Mouse (Mus musculus) ES-CJ7 (cell line): ENCODE data around the gene Ankrd36.

Source experiments
- DNase-seq: peaks from one replicate; pipeline ENCODE4 v3.0.0; 2011; ENCODE audit warnings: low read depth, low spot score

Gene Ankrd36

DNA sequence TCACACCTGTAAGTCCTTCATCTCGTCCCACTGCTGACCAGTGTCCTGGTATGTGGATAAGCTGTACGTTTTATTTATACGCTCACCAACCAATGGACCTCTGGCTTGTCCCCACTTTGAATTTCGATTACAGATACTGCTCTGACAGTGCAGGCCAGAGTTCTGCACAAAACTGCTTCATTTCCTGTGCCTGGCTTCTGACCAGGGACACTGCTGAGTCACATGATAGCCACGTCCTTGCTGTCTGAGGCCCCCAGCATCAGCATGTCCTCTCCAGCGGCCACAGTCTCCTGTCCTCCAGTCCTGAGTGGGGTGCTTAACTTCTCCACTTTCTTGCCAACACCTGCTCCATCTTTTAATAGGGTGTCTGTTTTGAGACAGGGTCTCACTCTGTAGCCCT lies 113.1 kb downstream of the Ankrd36 start:
- no peak for DNase-seq

GRCm38 (mm10) chr11:5684283-5684682 lies 114.8 kb downstream of the Ankrd36 start:
- DNase-seq, result no peak

- DNase-seq, result peak; percentile 75
These were observed 122.3 kb downstream of the Ankrd36 start for GRCm38 (mm10) chr11:5691775-5692174.

- peak; percentile 3 for DNase-seq
These were observed 131.3 kb downstream of the Ankrd36 start for GRCm38 (mm10) chr11:5700808-5701207.

GRCm38 (mm10) chr11:5701300-5701699 lies 131.8 kb downstream of the Ankrd36 start:
- no peak for DNase-seq

DNA sequence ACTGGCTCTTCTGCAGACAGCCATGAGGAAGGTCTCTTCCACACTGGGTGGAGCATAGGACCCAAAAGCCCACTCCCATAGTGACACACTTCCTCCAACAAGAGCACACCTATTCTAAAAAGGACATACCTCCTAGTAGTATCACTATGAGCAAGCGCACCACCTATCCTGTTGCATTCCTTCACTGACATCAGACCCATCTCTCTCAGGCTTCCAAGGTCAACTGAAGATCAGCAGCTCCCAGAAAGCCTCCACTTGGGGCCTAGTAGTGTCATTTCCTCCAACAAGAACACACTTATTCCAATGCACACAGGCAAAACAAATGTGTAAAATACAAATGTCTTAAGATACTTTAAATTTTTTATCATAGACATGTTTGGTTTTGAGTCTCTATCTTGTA lies 132.3 kb downstream of the Ankrd36 start:
- peak; percentile 56 for DNase-seq

DNA sequence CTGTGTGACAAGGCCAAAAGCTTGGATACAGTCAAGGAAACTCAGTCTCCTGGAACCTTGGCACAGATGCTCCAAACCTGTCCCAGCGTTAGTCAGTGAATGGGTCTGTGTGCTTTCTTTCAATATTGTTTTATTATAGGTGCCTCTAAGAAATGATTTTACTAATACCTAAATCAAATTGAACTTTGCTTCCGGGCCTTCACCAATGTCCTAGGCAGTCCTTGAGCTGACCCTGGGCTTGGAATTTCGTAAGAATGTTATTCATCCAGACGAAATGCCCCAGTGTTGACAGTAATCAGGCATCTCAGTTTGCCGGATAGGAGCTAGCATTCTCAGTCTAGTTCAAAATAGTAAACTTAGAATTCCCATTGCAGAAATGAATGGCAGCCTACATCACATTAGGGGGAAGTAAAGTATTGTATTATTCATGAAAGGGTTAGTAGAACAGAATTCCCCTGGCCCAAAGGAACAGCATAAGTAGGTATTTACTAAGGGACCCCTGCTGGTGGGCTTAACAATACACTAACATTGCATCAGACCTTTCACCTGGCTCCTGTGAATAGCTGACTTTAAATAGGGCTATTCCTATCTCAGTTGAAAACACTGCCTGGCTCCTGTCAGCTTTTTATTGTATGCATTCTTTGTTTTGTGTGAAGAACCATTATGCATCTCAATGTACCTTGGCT lies 132.9 kb downstream of the Ankrd36 start:
- peak; percentile 77 for DNase-seq

DNA sequence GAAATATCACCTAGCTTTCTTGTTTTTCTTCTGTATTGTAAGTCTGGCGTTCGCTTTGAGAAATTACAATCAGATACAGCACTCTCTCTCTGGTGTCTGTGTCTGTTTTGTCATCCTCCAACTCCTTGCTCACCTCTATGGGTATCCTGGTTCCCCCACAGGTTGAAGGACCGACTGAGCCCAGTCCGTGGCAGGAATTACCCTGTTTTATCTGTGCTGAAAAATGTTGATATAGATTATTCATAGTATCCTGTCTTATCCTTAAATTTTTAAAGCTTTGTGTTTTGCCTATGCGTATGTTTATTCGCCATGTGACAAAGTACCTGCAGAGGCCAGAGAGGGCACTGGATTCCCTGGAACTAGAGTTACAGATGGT lies 133.5 kb downstream of the Ankrd36 start:
- no peak for DNase-seq

DNA sequence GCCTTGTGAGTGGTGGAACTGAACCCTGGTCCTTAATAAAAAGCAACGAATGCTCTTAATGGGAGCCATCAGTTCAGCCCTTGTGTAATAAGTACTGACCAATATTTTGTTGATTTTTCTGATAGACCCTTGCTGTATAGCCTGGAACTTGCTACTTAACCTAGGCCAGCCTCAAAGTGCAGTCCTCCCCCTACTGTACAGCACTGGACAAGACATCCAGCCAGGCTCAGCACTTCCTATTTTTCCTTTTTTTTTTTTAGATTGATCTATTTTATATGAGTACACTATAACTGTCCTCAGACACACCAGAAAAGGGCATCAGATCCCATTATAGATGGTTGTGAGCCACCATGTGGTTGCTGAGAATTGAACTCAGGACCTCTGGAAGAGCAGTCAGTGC lies 133.9 kb downstream of the Ankrd36 start:
- DNase-seq, result peak; percentile 19

DNA sequence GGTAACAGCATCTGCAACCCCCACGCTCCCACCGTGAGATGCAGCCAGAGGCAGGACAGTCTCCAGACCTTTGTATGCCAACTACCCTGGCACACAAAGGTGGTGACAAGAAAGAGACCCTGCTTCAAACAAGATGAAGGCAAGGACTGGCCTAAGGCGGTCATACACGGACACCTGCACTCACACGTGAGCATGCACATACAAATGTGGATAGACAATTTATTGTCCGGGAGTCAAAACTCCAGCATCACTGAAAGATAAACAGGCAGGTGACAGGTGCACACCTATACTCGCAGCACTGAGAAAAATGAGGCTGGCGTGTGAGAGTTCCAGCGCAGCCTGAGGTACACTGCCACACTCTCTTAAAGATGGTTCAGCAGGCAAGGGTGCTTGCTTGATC lies 136.5 kb downstream of the Ankrd36 start:
- no peak for DNase-seq

DNA sequence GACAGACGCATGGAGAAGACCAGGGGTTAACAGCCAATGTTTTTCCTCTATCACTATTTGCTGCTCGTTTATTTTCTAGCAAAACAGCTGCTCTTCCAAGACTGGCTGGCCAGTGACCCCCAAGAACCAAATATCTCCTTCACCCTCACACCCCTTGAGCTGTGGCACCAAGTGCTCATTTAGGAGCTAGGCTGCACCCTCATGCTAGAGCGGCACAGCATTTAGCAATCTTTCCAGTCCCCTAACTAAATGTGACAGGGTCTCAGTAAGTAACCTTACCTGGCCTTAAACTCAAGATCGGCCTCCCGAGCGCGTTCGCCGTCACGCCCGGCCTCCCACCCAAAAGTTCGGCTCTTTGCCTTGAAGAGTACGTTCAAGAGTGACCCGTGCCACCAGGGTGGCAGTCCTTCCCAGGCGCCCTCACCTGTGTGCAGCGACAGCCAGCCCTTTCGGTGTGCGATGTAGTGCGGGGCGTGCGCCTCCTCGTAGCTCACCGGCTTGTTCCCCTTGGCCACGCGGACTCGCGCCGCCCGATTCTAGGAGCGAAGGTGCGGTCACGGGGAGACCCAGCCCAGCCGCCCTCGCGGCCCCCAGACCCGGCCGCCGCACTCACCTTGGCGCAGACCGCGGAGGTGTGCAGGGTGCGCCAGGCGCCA lies 137.5 kb downstream of the Ankrd36 start:
- peak; percentile 10 for DNase-seq

GRCm38 (mm10) chr11:5707530-5708353 lies 138.3 kb downstream of the Ankrd36 start:
- DNase-seq, result peak; percentile 91

DNA sequence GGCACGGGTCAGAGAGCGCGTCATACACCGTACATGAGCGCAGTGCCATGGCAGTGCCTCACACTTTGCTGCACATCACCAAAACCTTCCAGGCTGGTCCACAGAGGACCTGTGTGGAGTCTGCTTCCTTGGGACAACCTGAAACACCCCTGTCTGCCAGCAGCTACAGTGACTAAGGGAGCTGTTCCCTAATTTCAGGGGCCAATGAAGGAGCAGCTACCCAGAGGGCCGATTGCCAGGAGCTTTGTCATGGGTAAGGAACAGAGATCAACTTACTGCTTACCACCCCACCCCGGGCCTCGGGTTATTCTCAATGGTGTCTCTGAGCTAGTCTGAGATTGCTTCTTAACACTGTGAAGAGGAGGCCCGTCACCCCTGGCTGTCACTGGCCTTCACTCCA lies 145.7 kb downstream of the Ankrd36 start:
- no peak for DNase-seq

DNA sequence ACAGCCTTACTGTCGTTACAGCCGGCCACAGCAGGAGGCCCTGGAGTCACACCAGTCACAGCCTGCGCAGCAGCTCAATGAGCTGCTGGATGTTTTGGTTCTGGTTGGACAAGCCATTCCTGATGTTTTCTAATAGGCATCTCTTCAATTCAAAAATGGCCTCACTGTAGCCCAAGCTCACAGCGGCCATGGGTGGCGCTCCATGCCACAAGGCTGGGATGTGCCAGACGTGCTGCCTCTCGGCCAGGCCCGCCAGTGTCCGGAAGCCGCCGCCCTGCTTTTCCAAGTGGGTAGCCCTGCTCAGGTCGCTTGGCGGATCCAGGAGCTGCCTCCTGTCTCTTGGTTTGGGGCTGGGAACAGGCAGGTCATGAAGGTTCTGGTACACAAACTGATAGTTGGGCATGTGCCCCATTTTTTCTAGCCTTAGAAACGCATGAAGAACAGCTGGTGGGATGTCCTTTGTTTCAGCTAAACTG lies 146.2 kb downstream of the Ankrd36 start, which contains the start of gene Mrps24:
TSS of gene Mrps24 (minus strand) at position 51 of the 476 bp plus-strand sequence.
- DNase-seq, result no peak

DNA sequence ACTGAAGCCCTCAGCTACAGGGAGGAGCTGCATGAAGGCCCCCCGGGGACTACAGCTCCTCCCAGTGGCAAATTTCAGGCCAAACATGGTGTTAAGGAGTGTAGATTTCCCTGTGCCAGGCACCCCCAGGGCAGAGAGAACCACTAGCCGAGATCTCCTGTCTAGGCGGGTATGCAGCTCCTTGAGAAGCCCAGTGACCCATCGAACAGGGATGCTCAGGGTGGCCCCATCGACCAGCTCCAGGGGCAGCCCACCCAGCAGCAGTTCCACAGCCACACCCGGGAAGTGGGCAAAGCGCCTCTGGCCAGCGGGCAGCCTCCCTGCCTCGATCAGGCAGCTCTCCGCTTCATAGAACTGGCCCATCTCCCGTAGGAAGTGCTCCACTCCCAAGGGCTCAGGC lies 146.8 kb downstream of the Ankrd36 start:
- no peak for DNase-seq

DNA sequence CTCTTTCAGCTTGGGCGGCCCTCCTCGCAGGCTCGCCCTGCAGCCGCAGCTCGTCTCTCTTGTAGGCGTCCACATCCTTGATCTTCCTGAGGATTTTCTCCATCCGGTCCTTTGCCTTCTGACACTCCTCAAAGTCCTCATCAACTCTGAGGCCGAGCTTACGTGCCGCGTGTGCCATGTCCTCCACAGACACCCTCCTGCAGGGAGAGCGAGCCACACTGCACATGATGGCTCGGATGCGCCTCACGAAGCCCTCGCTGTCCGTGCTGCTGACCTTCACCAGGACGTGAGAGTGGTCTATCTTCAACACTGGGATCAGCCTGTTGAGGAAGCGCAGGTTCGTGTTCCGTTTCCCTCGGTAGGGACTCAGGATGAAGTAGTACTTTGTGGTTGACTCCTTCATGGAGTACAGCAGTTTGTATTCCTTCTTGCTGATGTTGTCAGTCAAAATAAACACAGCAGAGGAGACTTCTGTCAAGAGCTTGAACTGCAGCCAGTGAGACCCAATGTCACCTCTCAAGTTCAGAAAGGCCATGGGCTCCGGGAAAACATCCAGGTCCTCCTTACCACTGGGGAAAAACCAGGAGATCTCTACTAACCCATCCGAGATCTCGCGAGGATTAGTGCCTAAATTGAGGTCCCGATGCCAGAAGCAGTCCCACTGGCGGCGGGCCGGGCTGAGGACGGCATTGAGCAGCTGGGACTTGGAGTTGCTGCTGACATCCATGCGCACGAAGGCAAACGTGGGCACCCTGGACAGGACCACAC lies 147.6 kb downstream of the Ankrd36 start:
- peak; percentile 68 for DNase-seq

DNA sequence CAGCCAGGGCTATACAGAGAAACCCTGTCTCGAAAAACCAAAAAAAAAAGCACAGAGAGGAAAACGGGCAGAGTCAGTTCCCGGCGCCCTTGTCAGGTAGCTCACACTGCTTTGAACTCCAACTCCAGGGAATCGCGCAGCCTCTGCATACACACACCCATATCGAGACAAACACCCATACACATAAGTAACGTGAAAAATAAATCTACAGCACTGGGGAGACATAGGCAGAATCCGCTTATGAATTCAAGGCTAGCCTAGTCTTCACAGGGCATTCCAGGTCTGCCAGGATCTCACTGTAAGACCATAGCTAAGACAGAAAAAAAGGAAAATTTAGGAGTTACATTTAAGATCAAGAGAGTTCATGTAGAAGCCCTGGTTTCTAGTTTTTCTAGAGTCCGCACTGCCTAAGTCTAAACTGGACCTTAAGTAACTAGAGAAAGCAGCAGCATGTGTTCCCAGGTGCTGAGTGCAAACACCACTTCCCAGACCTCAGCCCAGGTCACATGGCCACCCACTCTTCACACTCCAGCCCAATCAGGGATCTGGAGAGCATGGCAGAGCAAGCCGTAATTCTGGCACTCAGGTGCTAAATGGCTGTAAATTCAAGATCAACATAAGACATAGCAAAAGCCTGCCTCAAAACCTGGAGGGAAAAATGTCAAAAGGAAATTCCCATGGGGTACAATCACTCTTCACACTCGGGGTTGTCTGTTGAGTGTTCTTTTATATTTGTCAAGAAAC lies 149.3 kb downstream of the Ankrd36 start:
- DNase-seq, result no peak

- DNase-seq, result no peak
These were observed 160.1 kb downstream of the Ankrd36 start for GRCm38 (mm10) chr11:5729582-5729981.

- no peak for DNase-seq
These were observed 162.9 kb downstream of the Ankrd36 start for GRCm38 (mm10) chr11:5732401-5732800.

DNA sequence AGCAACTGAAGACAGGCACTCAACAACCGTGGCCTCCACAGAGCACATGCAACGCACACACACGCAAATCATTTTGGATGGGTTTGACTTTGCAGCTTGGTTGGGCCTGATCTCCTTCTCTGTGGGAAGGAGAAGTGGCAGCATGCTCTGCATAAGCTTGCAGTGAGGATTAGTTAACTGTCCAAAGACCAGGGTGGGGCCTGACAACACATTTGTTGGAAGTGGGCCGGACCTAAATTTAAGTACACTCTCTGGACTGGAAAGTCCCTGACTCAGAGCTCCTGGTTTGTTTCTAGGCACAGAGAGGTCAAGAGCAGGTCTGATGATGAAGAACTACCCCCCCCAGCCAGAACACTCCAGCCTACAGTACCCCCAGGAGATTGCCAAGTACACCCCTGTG lies 164.8 kb downstream of the Ankrd36 start:
- DNase-seq, result no peak

DNA sequence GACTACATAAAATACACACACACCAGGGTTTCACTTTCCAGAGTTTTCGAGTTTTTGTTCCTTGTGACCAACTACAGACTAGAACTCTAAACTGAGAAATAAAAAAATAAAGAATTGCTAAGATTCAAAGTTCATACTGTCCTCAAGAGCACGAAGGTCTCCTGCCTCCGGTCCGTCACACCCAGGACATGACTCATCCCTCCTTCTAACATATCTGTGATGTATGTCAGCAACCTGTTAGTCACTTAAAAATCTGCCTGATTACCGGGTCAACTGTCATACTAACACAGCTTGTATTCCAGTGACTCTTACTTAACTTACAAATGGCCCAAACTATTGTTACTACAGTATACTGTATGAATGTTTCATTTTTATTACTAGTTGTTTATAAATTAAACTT lies 167.7 kb downstream of the Ankrd36 start:
- no peak for DNase-seq
